Mouse (Mus musculus) urinary bladder, postnatal 4 days (tissue): ENCODE measurements around the gene Chn1.

Source experiments
- DNase-seq, 2 experiments: peaks; one replicate each; pipeline ENCODE4 v3.0.0; 2021 to 2022; ENCODE audit warnings: low spot score in 2 of 2

Gene Chn1

GRCm38 (mm10) chr2:73560899-73561664, 214.1 kb downstream of the Chn1 start:
- no peak for DNase-seq
